Mouse (Mus musculus) liver, embryonic 18 days (tissue): ENCODE measurements around the gene Mab21l3. TPM values are rescaled to one million over a fixed set of nuclear protein-coding genes. Genes with fewer than 3 reads are reported as not detected.

Experiments
- polyA plus RNA-seq: library from polyadenylated mRNA; depleted of rRNA; stranded (reverse); fragments of >200 nt; gene quantifications from 2 replicates; pipeline ENCODE4 v1.2.3, GENCODE M21; 2012; rRNA removed

The Mab21l3 gene
- polyA plus RNA-seq = 0.14 and 0.19 TPM in 2 replicates

DNA sequence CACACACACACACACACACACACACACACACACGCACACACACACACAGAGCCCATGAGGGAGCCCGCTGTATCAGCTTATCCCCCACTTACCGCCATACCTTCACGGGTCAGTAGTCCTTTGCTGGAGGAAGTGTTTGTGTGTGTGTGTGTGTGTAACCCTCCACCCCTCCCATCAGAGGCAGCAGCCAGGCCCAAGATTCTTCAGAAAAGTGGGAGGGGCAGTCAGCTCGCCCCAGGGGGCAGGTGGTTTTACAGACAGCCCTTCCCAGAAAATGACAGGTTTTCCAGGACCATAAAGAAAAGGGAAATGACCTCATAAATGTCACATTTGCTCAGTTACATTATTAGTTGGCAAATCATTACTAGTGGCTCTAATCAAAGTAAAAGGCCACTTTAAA, at the start of gene Mab21l3:
Mab21l3 (minus strand) TSS at position 144 of the 400 bp plus-strand sequence.

Other genes with a start within 250 kb of the Mab21l3 start
- 55.1 and 63.8 TPM in 2 replicates for gene Atp1a1, start 244.3 kb downstream of the Mab21l3 start, polyA plus RNA-seq
- 7.5 and 8.3 TPM in 2 replicates for gene Slc22a15, start 75.5 kb upstream of the Mab21l3 start, polyA plus RNA-seq
- not detected in 2 replicates for gene Nhlh2, start 161.1 kb upstream of the Mab21l3 start, polyA plus RNA-seq
- gene Casq2, start 237.5 kb upstream of the Mab21l3 start, polyA plus RNA-seq = 1.2 and 1.3 TPM in 2 replicates